Mouse (Mus musculus): Measurements from ENCODE around the gene Dscaml1. TPM values are rescaled to one million over a fixed set of nuclear protein-coding genes. Genes with fewer than 3 reads are reported as not detected.
A peak's percentile ranks its signal among the peaks of the same experiment; 100 is the strongest.

The Dscaml1 gene
- total RNA-seq, 2 experiments from 2014 or later, result 0.21 TPM; not detected in 1

DNA sequence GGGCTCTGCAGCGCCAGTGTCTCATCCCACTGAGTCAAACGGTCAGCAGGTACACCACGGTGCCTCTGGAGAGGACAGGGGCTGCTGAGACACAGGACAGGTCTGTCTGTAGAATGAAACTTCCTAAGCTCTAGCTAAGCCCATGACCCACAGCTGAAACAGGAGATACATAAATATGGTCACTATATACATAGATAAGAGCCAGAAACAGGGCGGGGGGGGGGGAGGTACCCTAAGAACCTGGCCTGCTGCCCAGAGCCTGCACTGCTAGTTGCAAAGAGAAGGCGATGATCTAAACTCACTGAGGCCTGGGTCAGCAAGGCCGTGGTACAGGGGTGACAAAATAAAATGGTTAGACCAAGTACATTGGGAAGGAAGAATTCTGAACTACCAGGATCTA is 361.1 kb downstream of the Dscaml1 start:
- intact Hi-C loops (cut with DNase I; ENCODE audit: low total_unique reads), result no loop called here
- no peak for DNase-seq

DNA sequence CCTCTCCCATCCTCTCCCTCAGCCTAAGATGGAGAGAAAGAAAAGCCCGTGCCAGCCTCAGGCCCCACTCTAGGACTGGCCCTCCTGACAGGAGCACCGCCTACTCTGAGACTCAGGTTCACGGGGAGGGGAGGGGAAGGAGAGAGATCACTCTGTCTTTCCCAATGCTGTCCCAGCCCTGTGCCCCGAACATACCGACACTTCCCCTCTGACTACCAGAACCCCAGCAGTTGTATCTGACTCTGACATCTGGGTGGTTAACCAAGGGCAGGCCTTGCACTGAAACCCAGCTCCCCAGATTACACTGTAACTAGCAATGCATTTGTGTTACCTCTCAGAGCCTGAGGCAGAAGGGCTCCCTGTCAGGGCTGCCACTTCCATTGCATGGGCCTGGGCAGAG is 362.0 kb downstream of the Dscaml1 start:
- peak; percentile 2 for DNase-seq
- intact Hi-C loops (cut with DNase I; ENCODE audit: low total_unique reads), result no loop called here

DNA sequence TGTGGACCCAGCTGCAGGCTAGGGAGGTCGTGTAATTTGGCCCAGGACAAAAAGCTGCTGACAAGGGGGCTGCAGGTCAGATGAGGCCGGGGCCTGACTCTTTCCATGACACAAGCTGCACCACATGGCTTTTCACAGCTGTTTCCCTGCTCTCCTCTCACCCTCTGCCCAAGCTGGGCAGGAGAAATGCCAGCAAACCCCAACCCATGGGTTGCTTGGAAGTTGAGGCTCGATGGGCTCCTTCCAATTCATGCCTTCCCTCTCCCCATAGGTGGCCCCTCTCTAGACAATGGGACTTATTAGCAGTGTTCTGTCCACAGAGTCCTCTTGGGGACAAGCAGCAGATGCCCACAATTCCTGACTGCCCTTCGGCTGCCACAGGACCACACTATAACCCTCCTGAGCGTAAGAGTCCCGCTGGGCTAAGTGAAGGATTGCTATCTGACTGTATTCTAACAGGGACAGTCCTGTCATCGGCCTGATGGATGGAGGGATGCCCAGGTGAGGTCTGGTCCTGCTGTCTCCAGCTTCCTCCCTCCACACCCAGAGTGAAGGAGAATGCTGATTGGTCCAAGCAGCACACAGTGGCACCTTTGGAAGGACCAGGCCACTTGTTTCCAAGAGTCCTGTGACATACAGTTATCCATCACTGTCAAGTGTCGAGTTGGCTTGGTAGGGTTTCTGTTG is 365.2 kb downstream of the Dscaml1 start:
- intact Hi-C loops (cut with DNase I; ENCODE audit: low total_unique reads), result no loop called here
- peak; percentile 2 for DNase-seq

DNA sequence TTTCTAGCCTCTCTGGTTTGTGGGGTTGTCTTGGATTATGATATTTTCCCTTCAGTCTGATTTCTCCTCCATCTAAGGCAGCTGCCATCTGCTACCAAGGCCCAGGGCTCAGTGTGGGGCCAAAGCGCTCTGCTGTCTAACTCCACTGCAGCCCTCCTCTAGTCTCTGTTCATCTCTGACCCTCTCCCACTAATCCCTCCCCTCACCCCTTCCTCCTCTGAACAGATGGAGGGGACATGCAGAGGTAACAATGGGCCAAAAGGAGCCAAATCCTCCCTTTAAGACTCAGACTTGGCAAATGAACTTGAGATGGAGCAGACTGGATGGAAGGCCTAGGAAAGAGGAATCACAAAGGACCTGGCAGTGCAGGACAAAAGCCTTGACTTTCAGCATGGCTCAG is 365.8 kb downstream of the Dscaml1 start:
- peak; percentile 0 for DNase-seq
- intact Hi-C loops (cut with DNase I; ENCODE audit: low total_unique reads), result no loop called here

GRCm38 (mm10) chr9:45793697-45794096 is 367.3 kb downstream of the Dscaml1 start:
- no peak for DNase-seq
- intact Hi-C loops (cut with DNase I; ENCODE audit: low total_unique reads), result no loop called here

GRCm38 (mm10) chr9:45795722-45796121 is 369.3 kb downstream of the Dscaml1 start:
- intact Hi-C loops (cut with DNase I; ENCODE audit: low total_unique reads), result no loop called here
- peak; percentile 51 for DNase-seq

DNA sequence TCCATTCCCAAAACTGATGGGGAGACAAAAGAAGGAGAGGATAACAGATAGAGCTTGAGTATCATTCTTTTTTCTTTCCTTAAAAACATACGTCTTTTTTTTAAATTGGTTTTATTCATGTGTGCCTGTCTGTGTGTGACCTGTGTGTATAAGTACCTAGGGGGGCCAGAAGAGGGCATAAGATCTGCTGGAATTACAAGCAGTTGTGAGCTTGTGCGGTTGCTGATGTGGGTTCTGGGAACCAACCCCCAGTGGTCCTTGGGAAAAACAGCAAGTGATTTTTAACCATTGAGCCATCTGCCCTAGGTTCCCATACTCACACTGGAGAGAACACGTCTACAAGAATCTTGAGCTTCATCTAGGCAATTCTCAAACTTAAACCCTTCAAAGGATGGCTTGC is 370.8 kb downstream of the Dscaml1 start:
- DNase-seq, result no peak
- intact Hi-C loops (cut with DNase I; ENCODE audit: low total_unique reads), result no loop called here

DNA sequence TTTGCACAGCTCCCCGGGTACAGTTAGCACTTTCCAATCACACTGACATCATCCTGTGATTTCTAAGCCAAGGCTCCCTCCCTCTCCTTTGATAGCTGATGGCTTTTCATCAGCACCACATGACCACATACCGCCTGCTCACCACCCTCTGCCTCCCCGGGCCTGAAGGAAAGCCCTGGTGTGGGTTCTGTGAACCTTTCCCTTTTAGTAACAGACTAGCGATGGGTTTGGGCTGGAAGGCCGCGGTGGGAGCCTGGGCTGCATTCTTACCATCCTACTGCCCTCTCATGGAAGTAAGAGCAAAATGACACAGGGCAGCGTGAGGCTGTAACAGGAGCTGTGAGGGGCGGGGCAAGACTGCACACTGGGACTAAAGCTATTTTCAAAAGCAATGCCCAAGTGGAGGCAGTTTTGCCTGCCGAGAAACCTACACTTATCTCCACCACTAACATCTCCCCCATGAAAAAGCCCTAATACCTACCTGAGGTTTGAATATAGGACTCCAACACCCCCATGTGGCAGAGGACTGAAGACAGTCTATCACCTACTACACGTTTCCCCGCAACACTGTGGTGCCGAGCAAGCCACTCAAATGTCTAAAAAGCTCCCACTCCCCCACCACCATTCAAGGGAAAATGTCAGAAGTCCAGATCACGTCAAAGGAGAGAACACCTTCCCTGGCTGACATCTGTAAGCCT is 372.2 kb downstream of the Dscaml1 start:
- peak; percentile 38 for DNase-seq
- intact Hi-C loops (cut with DNase I; ENCODE audit: low total_unique reads), result no loop called here

GRCm38 (mm10) chr9:45799402-45799801 is 373.0 kb downstream of the Dscaml1 start:
- intact Hi-C loops (cut with DNase I; ENCODE audit: low total_unique reads), result no loop called here
- no peak for DNase-seq

Other genes with a start within 250 kb of the Dscaml1 start
- under 1 TPM in 1 of 2 experiments, not detected in 1; 0.12 TPM for gene BC049352, start 244.6 kb upstream of the Dscaml1 start, total RNA-seq (2021)
- not detected for gene Tmprss4, start 222.5 kb upstream of the Dscaml1 start, total RNA-seq (2021)
- gene Il10ra, start 157.5 kb upstream of the Dscaml1 start, total RNA-seq (2021), result under 1 TPM; 0.64 TPM
- under 1 TPM; 0.06 to 0.18 TPM for gene Tmprss13, start 107.5 kb upstream of the Dscaml1 start, total RNA-seq (2021)
- 10 to 100 TPM; 36.6 to 44.5 TPM for gene Fxyd6, start 56.4 kb upstream of the Dscaml1 start, total RNA-seq (2021)
- gene Fxyd2, start 27.0 kb upstream of the Dscaml1 start, total RNA-seq (2021), result 1 to 10 TPM; 1.4 to 1.5 TPM